8 mouse cellular contexts compared by ENCODE assay signal in genomic region chr14:31168425-31168824, GRCm38 (mm10). TPM values are rescaled to one million over a fixed set of nuclear protein-coding genes. Genes with fewer than 3 reads are reported as not detected.
DNase-seq lines count a peak whose midpoint lies in the region; ATAC-seq and TF ChIP-seq lines count a peak whose summit lies in the region.

Gene Stab1 (minus strand): TSS chr14:31168641.

- H3K4me2 ChIP-seq in heart, embryonic 11.5 days, result peak within 1 kb of the TSS; percentile 58
- H3K4me2 ChIP-seq in kidney, embryonic 14.5 days (replicated peaks; ENCODE audit: low read depth, low read length), result peak within 1 kb of the TSS; percentile 29
- peak within 1 kb of the TSS; percentile 26; the same call in 1 of the 2 replicates for H3K4me2 ChIP-seq in liver, embryonic 13.5 days

- ATAC-seq in heart, embryonic 11.5 days (replicated peaks; ENCODE audit: insufficient number of reproducible peaks, low FRiP score, low TSS enrichment), result no peak; the same call in 1 of the 2 replicates
- ATAC-seq in kidney, embryonic 14.5 days (ENCODE audit: low FRiP score, low TSS enrichment), result no peak
- no peak for ATAC-seq in liver, embryonic 13.5 days (ENCODE audit: low read depth)

- DNase-seq in thymus, adult 2 months, result no peak
- no peak for DNase-seq in thymus, postnatal 10 days (ENCODE audit: low spot score in 2 of 2)
- no peak for DNase-seq in liver, embryonic 13.5 days
- peak; percentile 36 for DNase-seq in skeletal muscle tissue, adult 2 months (ENCODE audit: low read depth, low spot score)
- no peak for DNase-seq in retina, embryonic 14.5 days (ENCODE audit: low spot score)
- DNase-seq in urinary bladder, postnatal 36 days (ENCODE audit: low spot score in 2 of 2), result no peak

- no peak within 1 kb of the TSS for H3K4me3 ChIP-seq in thymus, adult 2 months (ENCODE audit: control insufficient read depth, insufficient read depth, low read length)
- peak within 1 kb of the TSS; percentile 40 for H3K4me3 ChIP-seq in heart, embryonic 11.5 days (ENCODE audit: low read depth, low read length)
- peak within 1 kb of the TSS; percentile 28 for H3K4me3 ChIP-seq in kidney, embryonic 14.5 days (ENCODE audit: low read length)
- H3K4me3 ChIP-seq in liver, embryonic 13.5 days (replicated peaks), result peak within 1 kb of the TSS; percentile 32

- peaks cover 27% of the 10 kb centered on the region for H3K36me3 ChIP-seq in thymus, adult 2 months (ENCODE audit: control insufficient read depth, insufficient read depth, low read length)
- peaks cover 33% of the 10 kb centered on the region for H3K36me3 ChIP-seq in heart, embryonic 11.5 days (ENCODE audit: control insufficient read depth, insufficient read depth, low read length)
- H3K36me3 ChIP-seq in kidney, embryonic 14.5 days (ENCODE audit: control insufficient read depth, insufficient read depth, low read length), result peaks cover 36% of the 10 kb centered on the region
- peaks cover 33% of the 10 kb centered on the region for H3K36me3 ChIP-seq in liver, embryonic 13.5 days

- H3K27ac ChIP-seq in thymus, adult 2 months (ENCODE audit: control insufficient read depth, insufficient read depth, low read length), result no peak within 1 kb of the TSS
- peak within 1 kb of the TSS; percentile 52 for H3K27ac ChIP-seq in heart, embryonic 11.5 days (ENCODE audit: low read depth, low read length)
- H3K27ac ChIP-seq in kidney, embryonic 14.5 days (ENCODE audit: low read depth, low read length), result peak within 1 kb of the TSS; percentile 39; the same call in 1 of the 2 replicates
- H3K27ac ChIP-seq in liver, embryonic 13.5 days, result peak within 1 kb of the TSS; percentile 29

- no peaks in the 10 kb centered on the region for H3K27me3 ChIP-seq in thymus, adult 2 months (ENCODE audit: control insufficient read depth, insufficient read depth, low read length)
- no peaks in the 10 kb centered on the region for H3K27me3 ChIP-seq in heart, embryonic 11.5 days (ENCODE audit: control insufficient read depth, insufficient read depth, low read length)
- H3K27me3 ChIP-seq in kidney, embryonic 14.5 days (ENCODE audit: control insufficient read depth, insufficient read depth, low read length), result no peaks in the 10 kb centered on the region
- peaks cover 25% of the 10 kb centered on the region for H3K27me3 ChIP-seq in liver, embryonic 13.5 days

- no peaks in the 10 kb centered on the region for H3K9me3 ChIP-seq in heart, embryonic 11.5 days (replicated peaks; ENCODE audit: control insufficient read depth, low read length)
- H3K9me3 ChIP-seq in kidney, embryonic 14.5 days (ENCODE audit: control insufficient read depth, low read length), result no peaks in the 10 kb centered on the region
- no peaks in the 10 kb centered on the region for H3K9me3 ChIP-seq in liver, embryonic 13.5 days (replicated peaks)

- no peaks in the 10 kb centered on the region for H3K4me1 ChIP-seq in thymus, adult 2 months (replicated peaks; ENCODE audit: control insufficient read depth, insufficient read depth, low read length)
- peaks cover 24% of the 10 kb centered on the region for H3K4me1 ChIP-seq in heart, embryonic 11.5 days (ENCODE audit: control insufficient read depth, insufficient read depth, low read length)
- peaks cover 21% of the 10 kb centered on the region; the same call in 1 of the 2 replicates for H3K4me1 ChIP-seq in kidney, embryonic 14.5 days (ENCODE audit: control insufficient read depth, insufficient read depth, low read length)
- H3K4me1 ChIP-seq in liver, embryonic 13.5 days (replicated peaks), result peaks cover 64% of the 10 kb centered on the region

- peak within 1 kb of the TSS; percentile 60 for H3K9ac ChIP-seq in heart, embryonic 11.5 days (ENCODE audit: low read depth, low read length)
- peak within 1 kb of the TSS; percentile 37; the same call in 1 of the 2 replicates for H3K9ac ChIP-seq in kidney, embryonic 14.5 days (ENCODE audit: low read depth, low read length)
- peak within 1 kb of the TSS; percentile 27; the same call in 1 of the 2 replicates for H3K9ac ChIP-seq in liver, embryonic 13.5 days

- TF ChIP-seq CTCF in thymus, adult 2 months (IDR thresholded peaks at IDR 0.05; ENCODE audit: borderline replicate concordance, control insufficient read depth, extremely low read depth, insufficient read depth, low read length, poor library complexity), result no peak

- WGBS in thymus, adult 2 months, result 12% methylated on average over 10 of the region's 10 CpGs
- 31% methylated on average over 10 of the region's 10 CpGs for WGBS in heart, embryonic 11.5 days (ENCODE audit: insufficient replicate concordance)
- WGBS in kidney, embryonic 14.5 days, result 22% methylated on average over 10 of the region's 10 CpGs
- 10% methylated on average over 10 of the region's 10 CpGs for WGBS in liver, embryonic 13.5 days (ENCODE audit: insufficient replicate concordance)

- TF ChIP-seq POLR2A in thymus, adult 2 months (IDR thresholded peaks at IDR 0.05; ENCODE audit: control insufficient read depth, extremely low read depth, insufficient read depth, low read length, poor library complexity), result no peak

RNA-seq across cellular contexts. Expression of gene Stab1, which starts in this region (rescaled TPM):
- 17.2 and 26.7 TPM in 2 replicates for polyA plus RNA-seq in thymus, adult 2 months (2012; rRNA removed)
- polyA plus RNA-seq in heart, embryonic 11.5 days (2014; fragmentation: Nextera tagmentation; extraction: Ambion mirVana), result 35.9 and 40.4 TPM in 2 replicates
- polyA plus RNA-seq in kidney, embryonic 14.5 days (2014; fragmentation: Nextera tagmentation; extraction: Ambion mirVana), result 39.8 and 41.1 TPM in 2 replicates
- polyA plus RNA-seq in liver, embryonic 13.5 days (2015; fragmentation: Nextera tagmentation; extraction: Ambion mirVana), result 18.5 and 19.2 TPM in 2 replicates
